Mouse (Mus musculus): ENCODE data around the gene Zc3hc1.

- TF ChIP-seq CTCF (IDR thresholded peaks at IDR 0.05; ENCODE audit: borderline replicate concordance, extremely low read depth, insufficient read depth, insufficient read length), result no peak
- TF ChIP-seq POLR2A (IDR thresholded peaks at IDR 0.05; ENCODE audit: borderline replicate concordance, extremely low read depth, insufficient read depth, insufficient read length, poor library complexity, severe bottlenecking), result no peak
Observed at GRCm38 (mm10) chr6:30400146-30400545, 9.3 kb upstream of the Zc3hc1 start.
